Mouse (Mus musculus): ENCODE data around the gene Slamf9.

GRCm38 (mm10) chr1:172510421-172510972 is 35.3 kb downstream of the Slamf9 start:
- TF ChIP-seq CTCF (IDR thresholded peaks at IDR 0.05; ENCODE audit: extremely low read depth, insufficient read depth, insufficient read length, insufficient replicate concordance) (no peak), POLR2A (IDR thresholded peaks at IDR 0.05; ENCODE audit: low read depth, low read length) (no peak)

All from spleen, adult 2 months (tissue).